Mouse (Mus musculus) embryonic fibroblast, embryonic 13.5 days (primary cell): ENCODE measurements around the gene Sgo2a.

ENCODE experiments used
- CTCF ChIP-seq: IDR thresholded peaks from 2 replicates; pipeline ENCODE4 v1.5.1; 2011; ENCODE audit warnings: mild to moderate bottlenecking, control low read depth, low read length, moderate library complexity, borderline replicate concordance; ENCODE audit not compliant: insufficient read depth
- POLR2A ChIP-seq: IDR thresholded peaks from 2 replicates; pipeline ENCODE4 v1.6.1; 2011; ENCODE audit warnings: low read depth, mild to moderate bottlenecking, control low read depth, low read length, moderate library complexity

DNA sequence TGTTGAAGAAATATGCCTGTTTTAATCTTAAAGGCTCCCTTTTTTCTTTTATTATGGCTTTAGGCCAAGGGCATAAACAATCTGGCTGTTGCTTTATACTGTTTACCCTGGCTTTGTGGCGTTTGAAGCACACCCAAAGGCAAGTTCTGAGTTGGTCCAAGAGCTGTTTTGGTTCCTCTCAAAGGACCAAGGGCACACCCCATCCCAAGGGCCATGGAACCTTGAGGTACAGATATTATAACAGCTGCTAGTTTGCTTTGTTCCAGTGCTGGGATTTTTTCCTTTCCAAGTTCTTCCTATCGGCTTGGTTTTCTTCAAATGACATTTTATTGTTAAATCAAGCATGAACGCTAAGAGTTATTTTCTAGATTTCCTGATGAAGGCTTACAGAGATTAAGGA is 69.8 kb downstream of the Sgo2a start:
- TF ChIP-seq POLR2A (no peak), CTCF (no peak)
